Mouse (Mus musculus) CD4-positive, CD25-positive, alpha-beta regulatory T cell, adult 2 months (primary cell): Measurements from ENCODE around the gene Gm45837.
"Not testable (repeated sequence)": the region's sequence is repeated elsewhere in the genome, so short reads cannot be mapped to it uniquely, and the experiment has no call there.

Experiments
- DNase-seq: peaks from one replicate; pipeline ENCODE4 v3.0.0-alpha.2; 2012; ENCODE audit warnings: low read depth, low spot score

Gene Gm45837

GRCm38 (mm10) chr7:101547651-101548050, 137.0 kb downstream of the Gm45837 start:
- peak; percentile 81 for DNase-seq

- DNase-seq, result peak; percentile 57
Measured at GRCm38 (mm10) chr7:101549266-101549665, 138.6 kb downstream of the Gm45837 start.

DNA sequence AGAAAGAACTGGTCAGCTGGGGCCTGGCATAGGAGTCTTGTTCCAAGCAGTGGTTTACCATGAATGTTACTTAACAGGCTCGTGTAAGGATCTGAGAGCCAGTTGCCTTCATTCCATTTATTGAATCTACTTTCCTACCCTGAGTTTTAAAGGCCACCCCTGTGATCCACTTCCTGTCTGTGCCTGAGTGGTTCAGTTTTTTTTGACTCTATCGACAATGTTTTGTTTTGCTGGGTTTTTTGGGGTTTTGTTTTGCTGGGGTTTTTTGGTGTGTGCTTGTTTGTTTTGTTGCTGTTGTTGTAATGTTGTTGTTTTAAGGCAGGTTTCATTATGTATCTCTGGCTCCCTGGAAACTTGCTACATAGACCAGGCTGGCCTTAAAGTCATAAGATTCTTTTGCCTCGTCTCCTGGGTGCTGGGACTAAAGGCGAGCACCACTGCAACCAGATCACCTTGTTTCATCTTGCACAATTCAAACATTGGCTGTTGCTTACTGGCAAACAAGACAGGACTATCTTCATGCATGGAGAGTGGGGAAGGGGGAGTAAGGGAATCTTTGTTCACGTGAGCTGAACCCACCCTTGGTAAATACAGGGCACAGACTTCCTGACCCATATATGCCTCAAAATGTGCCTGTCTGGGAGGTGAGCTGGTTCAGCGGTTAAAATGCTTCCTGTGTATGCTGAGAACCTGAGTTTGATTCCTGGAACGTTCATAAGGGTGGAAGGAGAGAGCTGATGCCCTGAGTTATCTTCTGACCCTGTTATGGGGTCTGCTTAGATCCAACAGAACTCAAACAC, 140.2 kb downstream of the Gm45837 start:
- DNase-seq, result peak; percentile 65

DNA sequence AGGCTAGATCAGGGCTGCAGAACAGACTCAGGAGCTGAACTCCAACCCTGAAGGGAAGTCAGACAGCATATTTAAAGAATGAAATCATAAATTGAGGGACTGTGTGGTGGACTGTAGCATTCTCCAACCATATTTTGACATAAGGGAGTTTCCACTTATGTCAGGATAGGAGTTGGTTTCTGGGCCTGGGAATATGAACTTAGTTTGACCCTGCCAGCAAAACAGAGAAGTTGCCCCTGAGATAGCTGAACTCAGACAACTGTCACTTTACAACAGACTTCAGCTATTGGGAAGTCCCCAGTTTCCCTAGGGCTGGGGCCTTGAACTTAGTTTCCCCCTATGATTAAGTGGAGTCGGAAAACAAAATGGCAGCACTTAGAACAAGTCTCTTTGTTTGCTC, 140.8 kb downstream of the Gm45837 start:
- peak; percentile 42 for DNase-seq

GRCm38 (mm10) chr7:101555473-101555872, 144.8 kb downstream of the Gm45837 start:
- DNase-seq, result peak; percentile 79

- DNase-seq, result no peak
Measured at GRCm38 (mm10) chr7:101557391-101557790, 146.7 kb downstream of the Gm45837 start.

DNA sequence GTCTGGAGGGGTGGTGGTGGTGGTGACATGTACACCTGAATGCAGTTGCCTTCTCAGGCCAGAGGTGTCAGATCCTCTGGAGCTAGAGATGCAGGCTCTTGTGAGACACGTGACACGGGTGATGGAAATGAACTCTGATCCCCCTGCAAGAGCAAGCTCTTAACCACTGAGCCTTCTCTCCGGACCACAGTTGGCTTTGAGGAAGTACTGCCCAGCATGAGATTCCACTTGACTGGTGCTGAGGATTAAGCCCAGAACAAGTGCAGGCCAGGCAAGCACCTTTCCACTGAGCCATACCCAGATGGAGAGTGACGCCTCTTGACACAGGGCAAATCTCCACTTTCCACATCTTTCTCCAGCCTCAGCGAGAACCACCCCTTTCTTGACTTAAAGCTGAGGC, 148.7 kb downstream of the Gm45837 start:
- DNase-seq, result not testable (repeated sequence)
